Mouse (Mus musculus): Measurements from ENCODE around the gene Pzp. TPM values are rescaled to one million over a fixed set of nuclear protein-coding genes. Genes with fewer than 3 reads are reported as not detected.

Pzp gene
- total RNA-seq, 2 experiments from 2014 or later: not detected

DNA sequence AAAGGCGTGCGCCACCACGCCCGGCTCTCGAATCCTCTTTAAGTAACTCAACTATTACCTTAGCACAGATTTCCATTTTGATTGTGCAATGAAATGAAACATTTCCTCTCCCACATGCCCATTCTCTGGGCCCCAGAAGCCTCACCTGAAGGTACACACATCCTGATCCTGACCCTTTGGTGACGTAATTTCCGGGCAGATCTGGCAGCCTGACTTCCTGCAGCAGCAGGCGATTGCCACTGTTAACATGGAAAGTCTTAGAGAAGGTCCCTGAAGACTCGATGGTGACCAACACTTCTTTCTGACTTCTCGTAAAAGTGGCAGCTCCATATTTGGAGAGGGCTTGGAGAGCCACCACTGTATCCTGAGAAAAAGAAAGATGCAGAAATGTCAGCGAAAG is 38.8 kb downstream of the Pzp start:
- intact Hi-C loops (cut with DNase I): no loop called here
- DNase-seq (ENCODE audit: low spot score in 2 of 2): no peak

DNA sequence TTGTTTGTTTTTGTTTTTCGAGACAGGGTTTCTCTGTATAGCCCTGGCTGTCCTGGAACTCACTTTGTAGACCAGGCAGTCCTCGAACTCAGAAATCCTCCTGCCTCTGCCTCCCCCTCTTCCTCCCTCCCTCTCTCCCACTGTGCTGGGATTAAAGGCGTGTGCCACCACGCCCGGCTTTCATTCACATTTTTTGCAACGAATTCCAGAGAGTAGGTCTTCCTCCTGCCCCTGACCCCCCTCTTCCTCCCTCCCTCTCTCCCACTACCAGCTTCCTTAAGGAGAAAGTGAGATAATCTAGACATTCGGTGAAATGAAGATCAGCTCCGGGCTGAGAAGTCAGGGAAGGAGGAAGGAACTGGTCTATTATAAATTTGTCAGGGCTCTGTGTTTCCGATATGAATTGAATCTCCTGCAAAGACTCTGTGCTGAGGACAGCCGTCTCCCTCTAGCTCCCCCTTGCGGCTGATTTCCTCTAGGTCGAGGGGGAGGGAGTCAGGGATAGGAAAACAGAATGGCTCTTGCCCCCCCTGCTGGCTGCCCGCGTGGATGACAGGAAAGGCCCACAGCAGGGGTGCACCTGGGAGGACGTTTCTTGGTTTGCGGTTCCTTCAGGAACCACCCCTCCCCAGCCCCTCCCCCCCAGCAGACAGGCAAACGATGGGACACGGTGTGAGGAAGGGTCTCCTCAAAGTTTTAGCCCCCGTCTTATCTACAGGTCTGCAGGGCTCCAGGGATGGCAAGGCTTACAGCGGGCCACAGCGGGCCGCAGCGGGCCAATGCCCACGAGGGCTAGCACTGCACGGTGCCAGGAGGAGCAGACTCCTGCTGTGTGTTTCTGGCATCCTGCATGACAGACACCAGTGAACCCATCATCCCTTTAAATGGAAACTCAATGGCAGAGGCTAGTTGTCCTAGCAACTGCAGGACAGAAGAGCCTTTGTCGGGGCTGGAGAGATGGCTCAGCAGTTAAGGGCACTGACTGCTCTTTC is 46.8 kb downstream of the Pzp start:
- intact Hi-C loops (cut with DNase I): loop anchor here (5.0 kb wide), 2 partner anchors 32 to 42 kb away; partner anchors contain the start of gene Fkbp4
- peak; percentile 90 to 94 for DNase-seq (ENCODE audit: low spot score in 2 of 2)

DNA sequence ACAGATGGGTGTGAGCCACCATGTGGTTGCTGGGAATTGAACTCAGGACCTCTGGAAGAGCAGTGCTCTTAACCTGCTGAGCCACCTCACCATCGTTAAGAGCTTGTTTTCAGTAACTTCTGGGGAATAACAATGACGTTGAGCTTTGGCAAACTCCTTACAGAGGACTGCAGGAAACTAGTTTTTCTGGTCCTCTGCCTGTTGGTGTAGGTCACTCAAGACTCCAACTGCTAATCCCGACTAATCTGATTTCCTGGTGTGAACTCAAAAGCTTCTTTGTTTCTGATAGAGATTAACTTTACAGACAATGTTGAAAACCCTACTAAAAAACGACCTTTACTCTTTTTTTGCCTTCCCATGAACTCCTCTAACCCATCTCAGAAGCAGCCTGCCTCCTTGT is 49.0 kb downstream of the Pzp start:
- DNase-seq (ENCODE audit: low spot score in 2 of 2): no peak
- intact Hi-C loops (cut with DNase I): loop anchor here (5.0 kb wide), 1 partner anchor 40 kb away; the partner anchor contains the start of gene Fkbp4

DNA sequence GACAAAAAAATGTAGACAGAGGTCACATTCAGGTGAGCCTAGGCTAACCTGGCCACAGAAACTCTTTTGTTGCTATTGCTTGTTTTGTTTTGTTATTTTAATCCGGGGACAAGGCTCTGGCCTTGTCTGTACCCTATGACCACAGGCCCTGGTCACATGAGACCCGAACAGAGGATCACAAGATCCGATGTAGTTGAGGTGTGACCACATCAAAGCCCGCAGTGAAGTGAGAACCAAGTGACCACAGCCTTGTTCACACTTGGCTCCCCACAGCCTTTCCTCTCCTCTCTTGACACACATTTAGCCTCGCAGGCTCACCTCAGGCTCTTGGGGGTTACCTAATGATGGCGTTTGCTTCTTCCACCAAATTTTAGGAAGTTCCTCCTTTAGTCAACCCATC is 52.4 kb downstream of the Pzp start:
- DNase-seq (ENCODE audit: low spot score in 2 of 2): no peak
- intact Hi-C loops (cut with DNase I): no loop called here

DNA sequence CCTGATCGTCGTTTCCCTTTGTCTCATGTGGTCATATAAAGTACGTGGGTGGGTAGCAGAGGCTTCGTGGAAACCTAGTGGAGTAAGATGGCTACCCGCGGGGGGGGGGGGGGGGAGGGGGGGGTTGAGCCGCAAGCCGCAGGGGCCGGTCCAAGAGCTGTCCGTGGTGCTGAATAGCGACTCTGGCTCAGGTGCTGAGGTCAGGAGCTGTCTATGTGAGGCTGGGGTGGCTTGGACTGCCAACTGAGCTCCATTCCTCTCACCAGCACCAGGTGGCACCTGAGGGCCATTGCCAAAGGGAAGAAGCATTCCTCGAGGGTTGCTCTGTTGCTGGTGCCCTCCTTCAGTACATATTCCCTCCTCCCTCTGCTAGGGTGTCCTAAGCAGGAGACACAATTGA is 57.1 kb downstream of the Pzp start:
- intact Hi-C loops (cut with DNase I): no loop called here
- no peak for DNase-seq (ENCODE audit: low spot score in 2 of 2)

DNA sequence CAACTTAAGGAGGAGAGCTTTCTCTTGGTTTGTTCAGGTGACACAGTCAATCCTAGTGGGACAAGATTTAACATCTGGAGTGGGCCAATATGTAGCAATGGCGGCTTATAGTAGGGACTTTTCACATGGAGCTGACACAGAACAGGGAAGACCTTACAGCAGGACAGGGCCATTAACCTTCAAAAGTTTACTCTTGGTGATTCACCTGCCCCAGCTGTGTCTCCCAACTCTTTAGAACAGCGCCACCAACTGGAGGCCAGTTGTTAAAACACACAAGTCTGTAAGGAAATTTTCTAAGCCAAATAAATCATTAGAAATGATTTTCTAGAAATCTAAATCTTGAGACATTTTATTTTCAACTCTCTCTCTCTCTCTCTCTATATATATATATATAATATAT is 59.2 kb downstream of the Pzp start:
- intact Hi-C loops (cut with DNase I): no loop called here
- no peak for DNase-seq (ENCODE audit: low spot score in 2 of 2)

DNA sequence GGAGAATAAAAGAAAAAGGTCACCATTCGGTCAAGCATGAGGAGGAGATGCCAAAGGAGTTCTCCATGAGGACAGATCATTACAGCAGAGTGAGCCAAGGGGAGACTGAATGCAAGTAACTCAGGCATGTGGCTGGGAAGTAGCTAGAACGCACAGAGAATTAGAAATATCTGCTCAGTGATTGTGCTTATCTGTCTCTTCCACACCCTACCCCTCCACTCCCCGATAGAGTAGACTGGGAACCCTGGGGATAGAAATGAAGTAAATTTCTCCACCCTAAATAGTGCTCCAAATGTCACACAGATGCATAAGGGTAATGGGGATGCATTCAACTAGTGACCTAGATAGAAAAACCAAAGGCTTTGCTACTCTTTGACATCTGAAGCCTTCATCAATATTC is 60.0 kb downstream of the Pzp start:
- intact Hi-C loops (cut with DNase I): no loop called here
- DNase-seq (ENCODE audit: low spot score in 2 of 2): no peak

DNA sequence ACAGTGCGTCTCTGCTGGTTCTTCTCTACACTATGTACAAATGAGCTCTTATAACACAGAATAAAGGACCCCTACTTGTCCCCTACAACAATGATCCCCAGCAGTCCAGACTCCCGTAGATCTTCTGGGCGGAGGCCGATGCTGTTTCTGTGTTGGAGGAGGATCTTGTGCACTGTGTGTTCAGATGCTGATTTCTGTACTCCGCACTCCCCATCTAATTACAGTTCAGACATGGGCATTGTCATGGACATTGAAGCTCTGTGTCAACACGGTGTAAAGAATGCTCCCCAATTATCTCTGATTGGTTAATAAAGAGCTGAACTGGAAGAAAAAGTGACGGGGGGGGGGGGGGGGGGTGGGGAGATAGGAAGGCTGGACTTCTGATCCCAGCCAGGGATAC is 60.5 kb downstream of the Pzp start:
- intact Hi-C loops (cut with DNase I): no loop called here
- no peak for DNase-seq (ENCODE audit: low spot score in 2 of 2)

DNA sequence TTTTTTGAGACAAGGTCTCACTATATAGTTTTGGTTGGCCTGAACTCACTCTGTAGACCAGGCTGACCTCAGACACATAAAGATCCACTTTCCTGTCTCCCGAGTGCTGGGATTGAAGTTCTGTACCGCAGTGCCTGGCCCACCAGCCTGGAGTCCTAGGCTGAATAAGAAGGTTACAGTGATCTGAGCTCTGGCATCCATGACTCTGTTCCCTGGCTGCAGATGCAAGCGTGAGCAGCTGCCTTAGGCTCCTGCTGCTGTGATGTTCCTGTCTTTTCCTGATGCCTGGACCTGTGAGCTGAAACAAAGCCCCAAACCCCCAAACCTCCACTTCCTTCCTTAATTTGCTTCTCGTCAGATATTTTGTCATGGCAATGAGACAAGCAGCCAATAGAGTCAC is 61.5 kb downstream of the Pzp start:
- intact Hi-C loops (cut with DNase I): no loop called here
- no peak for DNase-seq (ENCODE audit: low spot score in 2 of 2)

DNA sequence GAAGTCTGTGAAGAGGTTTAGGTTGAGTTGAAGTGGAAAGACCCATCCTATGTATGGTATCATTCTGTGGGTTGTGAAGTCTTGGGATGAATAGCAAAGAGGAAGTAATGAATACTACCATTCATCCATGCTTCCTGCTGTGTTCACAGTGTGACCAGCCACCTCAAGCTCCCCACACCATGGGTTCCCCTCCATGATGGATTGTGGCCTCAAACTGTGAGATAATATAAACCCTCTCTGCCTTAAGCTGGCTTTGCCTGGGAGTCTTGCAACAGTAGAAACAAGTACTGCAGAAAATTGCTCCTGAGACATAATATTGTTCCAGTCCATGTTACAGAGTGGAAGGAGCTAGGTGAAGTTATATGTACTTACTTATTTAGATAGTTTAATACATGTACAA is 64.9 kb downstream of the Pzp start:
- DNase-seq (ENCODE audit: low spot score in 2 of 2): no peak
- intact Hi-C loops (cut with DNase I): no loop called here

DNA sequence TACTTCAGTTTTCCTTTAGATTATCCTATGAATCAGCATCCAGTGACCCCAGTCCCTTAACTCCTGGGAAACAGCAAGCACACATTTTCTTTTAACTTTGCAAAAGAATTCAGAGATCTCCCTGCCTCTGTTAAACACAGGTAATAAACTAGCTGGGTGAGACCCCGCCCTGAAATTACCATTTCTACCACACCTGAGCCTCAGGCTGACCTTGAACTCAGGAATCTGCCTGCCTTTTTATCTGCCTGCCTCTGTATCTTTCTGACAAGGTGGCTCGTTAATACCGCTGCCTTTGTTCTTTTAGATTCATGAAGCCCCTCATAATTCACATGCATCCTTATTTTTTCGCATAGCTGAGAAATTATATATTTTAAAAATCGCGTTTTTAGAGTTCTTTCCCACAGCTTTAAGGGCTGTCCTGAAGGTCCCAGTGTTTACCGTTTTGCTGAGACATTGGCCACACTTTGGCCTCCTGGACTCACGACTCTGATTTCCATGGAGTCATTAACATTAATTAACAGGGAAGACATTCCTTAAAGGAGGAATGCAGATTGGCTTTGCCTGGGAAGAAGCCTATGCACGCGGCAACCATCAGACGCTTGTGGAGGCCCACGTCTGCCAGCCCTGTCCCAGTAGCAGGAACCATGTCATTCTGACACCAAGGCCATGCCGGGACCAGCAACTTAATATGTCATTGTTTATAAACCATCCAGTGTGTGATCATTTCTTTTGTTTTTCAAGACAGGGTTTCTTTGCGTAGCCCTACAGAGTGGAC is 65.6 kb downstream of the Pzp start:
- intact Hi-C loops (cut with DNase I): no loop called here
- DNase-seq (ENCODE audit: low spot score in 2 of 2): no peak

DNA sequence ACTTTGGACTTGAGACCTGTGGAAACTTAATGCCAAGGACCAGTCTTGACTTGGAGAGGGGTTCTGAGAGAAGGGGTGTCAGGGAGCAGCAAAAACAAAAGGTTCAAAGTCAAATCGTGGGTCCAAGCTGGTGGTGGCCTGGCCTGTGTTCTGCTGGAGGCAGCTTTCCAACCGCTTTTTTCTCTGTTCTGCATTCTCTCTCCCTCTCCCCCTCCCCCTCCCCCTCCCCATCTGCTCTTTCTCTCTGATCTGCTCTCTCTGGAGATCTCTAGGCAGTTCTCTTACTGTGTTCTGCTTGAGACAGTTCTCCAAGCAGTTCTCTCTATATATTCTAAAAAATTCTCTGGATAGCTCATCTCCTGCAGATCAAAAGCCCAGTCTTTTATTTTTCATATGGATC is 66.2 kb downstream of the Pzp start:
- no peak for DNase-seq (ENCODE audit: low spot score in 2 of 2)
- intact Hi-C loops (cut with DNase I): no loop called here

DNA sequence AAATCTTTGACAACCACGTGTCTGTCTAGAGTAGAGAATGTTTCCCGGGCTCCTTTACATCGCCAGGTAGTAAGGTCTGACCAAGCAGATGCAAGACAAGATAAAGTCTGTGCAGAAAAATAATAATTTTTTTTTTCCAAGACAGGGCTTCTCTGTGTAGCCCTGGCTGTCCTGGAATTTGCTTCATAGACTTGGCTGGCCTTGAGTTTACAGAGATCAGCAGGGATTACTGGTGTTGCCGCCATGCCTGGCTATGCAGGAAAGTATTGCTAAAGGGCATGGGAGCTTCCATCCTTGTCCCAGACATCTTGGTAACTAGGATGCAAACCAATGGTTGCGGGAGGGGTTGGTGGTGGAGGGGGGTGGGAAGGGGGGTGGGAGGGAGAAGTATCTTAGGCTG is 69.3 kb downstream of the Pzp start:
- intact Hi-C loops (cut with DNase I): no loop called here
- no peak for DNase-seq (ENCODE audit: low spot score in 2 of 2)

DNA sequence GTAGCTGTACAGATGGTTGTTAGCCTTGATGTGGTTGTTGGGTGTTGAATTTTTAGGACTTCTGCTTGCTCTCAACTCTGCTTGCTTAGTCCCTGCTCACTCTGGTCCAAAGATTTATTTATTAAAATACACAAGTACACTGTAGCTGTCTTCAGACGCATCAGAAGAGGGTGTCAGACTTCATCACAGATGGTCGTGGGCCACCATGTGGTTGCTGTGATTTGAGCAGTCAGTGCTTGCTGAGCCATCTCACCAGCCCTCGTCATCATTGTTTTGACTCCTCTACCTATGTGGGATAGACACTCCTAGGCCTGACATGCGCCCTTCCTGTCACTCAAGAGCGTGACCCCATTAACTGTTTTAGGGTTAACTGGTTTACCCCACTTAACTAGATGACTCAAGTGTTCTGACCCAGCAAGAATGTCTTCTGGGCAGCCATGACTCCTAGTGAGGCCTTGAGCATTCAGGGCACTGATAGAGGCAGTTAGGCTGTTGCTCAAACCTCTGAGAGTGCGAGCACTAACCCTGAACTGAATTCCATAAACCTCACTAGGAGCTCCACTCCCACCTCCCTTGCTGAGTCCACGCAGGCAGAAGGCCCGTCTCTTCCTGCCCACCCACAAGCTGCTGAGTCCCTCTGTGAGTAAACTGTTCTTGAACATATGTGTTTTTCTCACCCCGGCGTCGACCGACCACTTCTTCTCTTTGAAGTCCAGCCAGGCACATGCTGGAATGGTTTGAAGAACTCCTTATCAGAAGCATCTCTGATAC is 70.5 kb downstream of the Pzp start:
- intact Hi-C loops (cut with DNase I): no loop called here
- peak; percentile 26 to 31 for DNase-seq (ENCODE audit: low spot score in 2 of 2)

DNA sequence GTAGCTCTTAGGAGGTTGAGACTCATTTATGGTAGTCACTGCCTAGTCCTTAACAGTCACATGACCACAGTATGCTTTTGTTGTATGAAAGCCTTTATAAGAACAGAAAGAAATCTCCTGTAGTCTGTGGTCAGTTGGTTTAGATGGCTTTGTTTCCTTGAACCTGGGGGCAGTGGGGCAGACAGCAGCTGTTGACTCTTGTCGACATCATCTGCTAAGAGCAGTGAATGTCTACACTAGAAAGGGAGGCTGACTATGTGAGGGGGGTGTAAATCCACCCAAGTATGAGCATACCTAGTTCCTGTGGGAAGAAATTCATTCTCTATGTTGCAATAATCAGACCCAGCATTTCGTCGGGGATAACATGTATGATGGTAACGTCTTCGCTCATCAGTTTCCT is 79.5 kb downstream of the Pzp start:
- DNase-seq (ENCODE audit: low spot score in 2 of 2): no peak
- intact Hi-C loops (cut with DNase I): loop anchor here (5.0 kb wide), 1 partner anchor 35 kb away; no protein-coding TSS in a partner anchor

DNA sequence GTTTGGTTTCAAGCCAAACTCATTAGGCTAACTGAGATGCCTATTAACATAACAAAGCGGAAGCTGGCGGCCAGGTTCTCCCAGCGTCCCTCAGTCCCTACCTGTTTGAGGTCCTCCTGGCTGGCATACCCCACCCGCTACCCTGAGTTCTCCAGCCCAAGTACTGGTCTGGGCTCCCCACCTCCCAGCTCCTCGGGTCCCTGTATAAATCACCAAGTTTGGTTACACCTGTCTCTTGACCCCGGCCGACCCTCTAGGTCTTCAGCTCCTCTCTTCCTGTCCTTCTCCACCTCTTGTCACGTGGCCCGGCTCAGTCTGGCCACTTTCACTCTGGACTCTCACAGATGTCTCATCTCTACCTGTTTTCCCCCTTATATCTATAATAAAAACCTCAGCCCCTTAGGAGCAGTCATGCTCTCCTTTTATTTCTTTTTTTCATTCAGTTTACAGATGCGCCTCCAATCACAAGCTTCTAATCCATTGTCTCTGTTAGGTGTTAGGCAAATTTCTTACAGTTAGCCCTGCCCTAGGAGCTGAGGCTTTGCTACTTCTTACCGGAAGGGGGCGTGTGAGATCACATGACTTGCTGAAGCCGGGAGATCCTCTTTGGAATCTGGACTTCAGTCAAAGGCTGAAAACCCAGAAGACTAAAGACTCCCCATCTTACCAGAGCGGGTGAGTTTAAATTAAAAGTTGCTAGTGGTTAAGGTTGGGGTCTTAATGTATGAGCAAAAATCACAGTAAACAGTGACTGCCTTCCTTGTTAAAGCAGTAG is 80.6 kb downstream of the Pzp start:
- DNase-seq (ENCODE audit: low spot score in 2 of 2): no peak
- intact Hi-C loops (cut with DNase I): loop anchor here (5.0 kb wide), 1 partner anchor 36 kb away; no protein-coding TSS in a partner anchor

DNA sequence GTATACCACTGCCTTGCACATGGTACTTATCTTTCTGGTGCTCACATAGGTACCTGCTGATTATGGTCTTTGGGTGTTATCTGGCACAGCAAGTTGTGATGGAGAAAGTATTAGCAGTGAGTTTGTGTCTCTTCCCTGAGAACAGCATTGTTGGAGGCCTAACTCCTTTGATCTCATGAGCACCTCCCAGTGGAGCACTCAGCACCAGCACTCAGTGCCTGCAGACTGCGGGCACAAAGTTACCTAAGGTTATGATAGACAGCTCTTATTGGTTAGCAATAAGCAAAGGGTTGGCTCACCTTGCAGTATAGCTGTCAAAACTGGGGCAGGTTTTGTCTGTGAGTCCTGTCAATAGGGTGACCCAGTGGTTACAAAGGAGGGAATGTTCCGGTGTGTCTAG is 86.3 kb downstream of the Pzp start:
- no peak for DNase-seq (ENCODE audit: low spot score in 2 of 2)
- intact Hi-C loops (cut with DNase I): no loop called here

DNA sequence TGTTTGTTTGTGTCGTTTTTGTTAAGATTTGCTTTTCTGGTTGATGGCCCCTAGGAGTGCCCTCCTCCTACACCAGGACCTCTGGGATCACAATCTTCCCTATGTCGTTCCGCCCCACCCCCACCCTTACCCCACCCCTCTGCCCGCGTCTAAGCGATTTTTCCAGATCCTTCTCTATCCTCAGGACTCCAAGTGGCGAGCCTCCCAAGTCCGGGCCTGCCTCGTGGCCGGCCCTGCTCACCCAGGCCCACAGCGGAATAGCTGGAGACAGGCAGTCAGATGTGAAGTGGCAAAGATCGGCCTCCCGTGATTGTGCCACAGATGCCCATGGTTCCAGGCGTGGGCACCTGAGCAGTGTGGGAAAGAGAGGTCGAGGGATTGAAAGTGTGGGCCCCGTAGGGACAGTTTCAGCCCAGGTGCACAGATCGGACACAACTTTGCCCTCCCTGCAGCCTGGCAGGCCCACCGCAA is 87.6 kb downstream of the Pzp start:
- intact Hi-C loops (cut with DNase I): loop anchor here (5.0 kb wide), 1 partner anchor 38 kb away; no protein-coding TSS in a partner anchor
- no peak for DNase-seq (ENCODE audit: low spot score in 2 of 2)

DNA sequence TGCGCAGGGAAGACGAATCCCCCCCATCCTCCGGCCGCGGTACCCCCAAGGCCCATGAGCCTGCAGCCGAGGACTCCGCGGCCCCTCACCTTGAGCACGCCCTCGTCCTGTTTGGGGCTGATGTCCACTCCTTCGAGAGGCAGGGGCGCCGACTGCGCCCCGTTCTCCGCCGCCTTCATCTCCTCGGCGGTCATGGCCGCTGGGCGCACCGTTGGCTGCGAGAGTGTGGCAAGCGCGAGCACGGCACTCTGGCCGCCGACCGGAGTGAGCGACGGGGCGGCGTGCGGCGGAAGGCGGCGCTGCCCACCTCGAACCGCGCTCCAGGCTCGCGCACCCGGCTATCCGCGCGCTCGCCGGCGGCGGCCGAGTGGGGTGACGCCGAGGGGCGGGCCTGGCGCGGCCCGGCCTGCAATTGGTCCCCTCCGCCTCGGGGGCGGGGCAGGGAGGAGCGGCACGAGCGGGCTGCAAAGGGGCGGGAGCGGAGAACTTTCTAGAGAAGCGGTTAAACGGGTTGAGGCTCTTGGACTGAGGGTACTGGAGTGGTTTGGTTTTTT is 88.1 kb downstream of the Pzp start, which contains the start of gene Fkbp4:
Fkbp4 (minus strand) TSS at position 361 of the 554 bp plus-strand sequence.
- intact Hi-C loops (cut with DNase I): loop anchor here (5.0 kb wide), 1 partner anchor 39 kb away; no protein-coding TSS in a partner anchor
- DNase-seq (ENCODE audit: low spot score in 2 of 2): peak; percentile 92 to 96

All from left cerebral cortex, postnatal 36 days (tissue).